Comparison of ENCODE assay signal across 8 mouse cellular contexts in the genomic region with DNA sequence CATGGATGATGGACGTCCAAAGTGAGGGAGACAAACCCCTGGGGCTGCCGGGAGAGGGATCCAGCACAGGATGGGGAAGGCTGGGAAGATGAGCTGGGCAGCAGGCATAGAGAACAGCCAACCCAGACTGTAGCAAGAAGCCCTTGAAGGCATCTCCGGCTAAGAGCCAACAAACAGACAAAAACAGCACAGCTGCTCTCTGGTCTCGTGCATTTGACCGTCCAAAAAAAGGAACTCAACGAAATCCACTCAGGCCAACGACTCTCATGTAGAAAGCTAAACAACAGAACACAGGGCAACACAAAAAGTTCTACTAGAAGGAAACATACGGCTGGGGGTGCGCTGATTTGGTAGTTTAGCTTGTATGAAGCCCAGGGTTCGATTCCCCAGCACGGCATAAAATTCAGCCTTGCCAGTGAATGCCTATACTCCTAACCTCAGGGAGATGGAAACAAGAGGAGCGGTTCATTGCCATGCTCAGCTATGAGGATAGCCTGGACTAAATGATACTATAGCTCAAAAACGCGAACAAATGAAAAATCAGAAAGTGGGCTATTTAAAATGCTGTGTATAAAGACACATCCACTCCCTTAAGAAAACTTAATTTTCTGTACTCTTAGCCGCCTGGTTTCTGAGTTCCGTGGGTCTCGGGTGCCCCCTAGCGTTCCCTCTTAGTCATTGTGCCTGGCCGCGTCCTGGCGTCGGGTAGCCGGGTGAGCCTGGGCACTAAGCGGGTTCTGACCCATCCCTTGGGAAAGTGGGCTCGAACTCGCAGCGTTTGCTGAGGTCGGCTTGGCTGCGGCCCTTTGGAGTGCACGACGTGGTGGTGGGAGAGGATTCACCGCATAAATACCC. TPM values are rescaled to one million over a fixed set of nuclear protein-coding genes. Genes with fewer than 3 reads are reported as not detected.
DNase-seq lines count a peak whose midpoint lies in the region; ATAC-seq and TF ChIP-seq lines count a peak whose summit lies in the region.

No protein-coding gene starts in this region.

- H3K4me3 ChIP-seq in ES-E14 (ENCODE audit: insufficient read depth in 1 of 2, low read depth in 1 of 2, low read length in 2 of 2, poor library complexity in 1 of 2, severe bottlenecking in 1 of 2), result peak overlapping the region; percentile 69 to 78
- H3K4me3 ChIP-seq in forebrain, embryonic 12.5 days (replicated peaks), result peak overlapping the region; percentile 45
- peak overlapping the region; percentile 70 for H3K4me3 ChIP-seq in heart, postnatal 0 days (ENCODE audit: low read depth, low read length)
- H3K4me3 ChIP-seq in lung, adult 2 months (replicated peaks; ENCODE audit: extremely low read depth, low read depth, low read length), result peak overlapping the region; percentile 69
- H3K4me3 ChIP-seq in neural tube, embryonic 14.5 days (ENCODE audit: low read depth, low read length), result peak overlapping the region; percentile 26
- H3K4me3 ChIP-seq in testis, adult 2 months (ENCODE audit: control insufficient read depth, low read depth, low read length), result peak overlapping the region; percentile 80

- H3K9ac ChIP-seq in ES-E14 (ENCODE audit: insufficient read depth, low read depth, low read length, poor library complexity, severe bottlenecking), result peak overlapping the region; percentile 60
- H3K9ac ChIP-seq in forebrain, embryonic 12.5 days, result peak overlapping the region; percentile 49; the same call in 1 of the 2 replicates
- peak overlapping the region; percentile 59; the same call in 1 of the 2 replicates for H3K9ac ChIP-seq in heart, postnatal 0 days (replicated peaks; ENCODE audit: low read depth, low read length)
- H3K9ac ChIP-seq in neural tube, embryonic 14.5 days (replicated peaks; ENCODE audit: low read depth, low read length), result no peak overlapping the region

- TF ChIP-seq POLR2A in lung, adult 2 months (IDR thresholded peaks at IDR 0.05; ENCODE audit: borderline replicate concordance, extremely low read depth, low read depth, low read length), result no peak
- no peak for TF ChIP-seq POLR2A in testis, adult 2 months (IDR thresholded peaks at IDR 0.05; ENCODE audit: control insufficient read depth, low read depth, low read length)

- H3K9me3 ChIP-seq in ES-E14 (ENCODE audit: control insufficient read depth, insufficient read depth, low read depth, low read length), result no peaks in the 10 kb centered on the region
- H3K9me3 ChIP-seq in forebrain, embryonic 12.5 days, result no peaks in the 10 kb centered on the region
- H3K9me3 ChIP-seq in heart, postnatal 0 days (replicated peaks; ENCODE audit: control insufficient read depth, low read length), result no peaks in the 10 kb centered on the region
- no peaks in the 10 kb centered on the region for H3K9me3 ChIP-seq in neural tube, embryonic 14.5 days (ENCODE audit: control insufficient read depth, low read length)

- TF ChIP-seq CTCF in heart, postnatal 0 days (IDR thresholded peaks at IDR 0.05; ENCODE audit: low read depth), result peak; percentile 89
- TF ChIP-seq CTCF in lung, adult 2 months (IDR thresholded peaks at IDR 0.05; ENCODE audit: insufficient read depth, low read length), result peak; percentile 79
- peak; percentile 88; the same call in 1 of the 2 replicates for TF ChIP-seq CTCF in testis, adult 2 months (IDR thresholded peaks at IDR 0.05; ENCODE audit: control insufficient read depth, insufficient read depth, insufficient replicate concordance, low read depth, low read length)

- H3K27me3 ChIP-seq in forebrain, embryonic 12.5 days, result peaks cover 45% of the 10 kb centered on the region
- no peaks in the 10 kb centered on the region for H3K27me3 ChIP-seq in heart, postnatal 0 days (ENCODE audit: control insufficient read depth, insufficient read depth, low read length)
- peaks cover 5% of the 10 kb centered on the region; the same call in 1 of the 2 replicates for H3K27me3 ChIP-seq in neural tube, embryonic 14.5 days (ENCODE audit: control insufficient read depth, insufficient read depth, low read length)
- no peaks in the 10 kb centered on the region for H3K27me3 ChIP-seq in testis, adult 2 months (ENCODE audit: control insufficient read depth, insufficient read depth, low read length)

- H3K4me1 ChIP-seq in ES-E14 (ENCODE audit: control insufficient read depth in 2 of 2, insufficient read depth in 2 of 2, low read length in 2 of 2, poor library complexity in 1 of 2), result peaks cover 0 to 9% of the 10 kb centered on the region in 2 experiments; a peak in 2 of 4 replicates
- H3K4me1 ChIP-seq in forebrain, embryonic 12.5 days, result peaks cover 37% of the 10 kb centered on the region
- H3K4me1 ChIP-seq in heart, postnatal 0 days (ENCODE audit: control insufficient read depth, insufficient read depth), result peaks cover 5% of the 10 kb centered on the region; the same call in 1 of the 2 replicates
- H3K4me1 ChIP-seq in lung, adult 2 months (ENCODE audit: control insufficient read depth, insufficient read depth, low read length), result peaks cover 2% of the 10 kb centered on the region; the same call in 1 of the 2 replicates
- peaks cover 7% of the 10 kb centered on the region; the same call in 1 of the 2 replicates for H3K4me1 ChIP-seq in neural tube, embryonic 14.5 days (ENCODE audit: control insufficient read depth, insufficient read depth, low read length)
- H3K4me1 ChIP-seq in testis, adult 2 months (ENCODE audit: control insufficient read depth, insufficient read depth, low read length), result peaks cover 31% of the 10 kb centered on the region

- H3K4me2 ChIP-seq in forebrain, embryonic 12.5 days, result peak overlapping the region; percentile 61
- H3K4me2 ChIP-seq in heart, postnatal 0 days (ENCODE audit: low read depth, low read length), result peak overlapping the region; percentile 71
- H3K4me2 ChIP-seq in neural tube, embryonic 14.5 days (ENCODE audit: low read depth, low read length), result peak overlapping the region; percentile 45

- 20% methylated on average over 32 of the region's 32 CpGs for WGBS in forebrain, embryonic 12.5 days
- WGBS in heart, postnatal 0 days, result 19% methylated on average over 32 of the region's 32 CpGs
- 17% methylated on average over 32 of the region's 32 CpGs for WGBS in lung, adult 2 months
- 20% methylated on average over 32 of the region's 32 CpGs for WGBS in neural tube, embryonic 14.5 days

- TF ChIP-seq EP300 in heart, postnatal 0 days (IDR thresholded peaks at IDR 0.05; ENCODE audit: low read depth), result no peak

- ATAC-seq in cerebellum, adult (ENCODE audit: insufficient number of reproducible peaks, low FRiP score, low TSS enrichment), result peak; percentile 39; the same call in 1 of the 2 replicates
- ATAC-seq in forebrain, embryonic 12.5 days (ENCODE audit: low FRiP score), result no peak; the same call in 1 of the 2 replicates
- ATAC-seq in heart, postnatal 0 days (ENCODE audit: insufficient read depth, low read depth), result peak; percentile 14; the same call in 1 of the 2 replicates
- no peak for ATAC-seq in neural tube, embryonic 14.5 days (ENCODE audit: low read depth)

- peak overlapping the region; percentile 29; the same call in 1 of the 2 replicates for H3K27ac ChIP-seq in ES-E14 (ENCODE audit: insufficient read depth, low read depth, low read length, poor library complexity, severe bottlenecking)
- H3K27ac ChIP-seq in forebrain, embryonic 12.5 days, result no peak overlapping the region
- no peak overlapping the region for H3K27ac ChIP-seq in heart, postnatal 0 days (ENCODE audit: low read depth)
- H3K27ac ChIP-seq in neural tube, embryonic 14.5 days (ENCODE audit: low read depth, low read length), result no peak overlapping the region
- no peak overlapping the region for H3K27ac ChIP-seq in testis, adult 2 months (ENCODE audit: control insufficient read depth, insufficient read depth, low read depth, low read length)

- no peaks in the 10 kb centered on the region for H3K36me3 ChIP-seq in ES-E14 (ENCODE audit: control insufficient read depth, insufficient read depth, low read length, poor library complexity, severe bottlenecking)
- H3K36me3 ChIP-seq in forebrain, embryonic 12.5 days (replicated peaks), result no peaks in the 10 kb centered on the region
- no peaks in the 10 kb centered on the region for H3K36me3 ChIP-seq in heart, postnatal 0 days (replicated peaks; ENCODE audit: control insufficient read depth, insufficient read depth, low read length)
- H3K36me3 ChIP-seq in neural tube, embryonic 14.5 days (ENCODE audit: control insufficient read depth, insufficient read depth, low read length), result no peaks in the 10 kb centered on the region
- H3K36me3 ChIP-seq in testis, adult 2 months (ENCODE audit: control insufficient read depth, insufficient read depth, low read length), result no peaks in the 10 kb centered on the region; the same call in 1 of the 2 replicates

- in situ Hi-C loops in ES-E14 (cut with MboI; ENCODE audit: low sequenced_read_pairs in 2 of 2, unreplicated experiment in 2 of 2), result loop anchor here (5.0 to 25.0 kb wide), 3 partner anchors 249 to 426 kb away; a partner anchor contains a TSS

- no peak for DNase-seq in ES-E14 (ENCODE audit: low read depth, low spot score)
- peak; percentile 85 for DNase-seq in heart, postnatal 0 days (ENCODE audit: low spot score)
- peak; percentile 84 to 93 for DNase-seq in kidney, postnatal 36 days
- DNase-seq in lung, adult 2 months, result peak; percentile 86

RNA-seq across cellular contexts. Expression of a gene that starts 2.7 kb away (rescaled TPM):
- 14.9 and 23.5 TPM in 2 replicates for total RNA-seq in ES-E14 (2012; rRNA removed)
- polyA plus RNA-seq in forebrain, embryonic 12.5 days (2016; fragmentation: Nextera tagmentation; extraction: Ambion mirVana), result 11.4 and 11.6 TPM in 2 replicates
- total RNA-seq in heart, postnatal 0 days (2014; rRNA removed; ENCODE audit: low replicate concordance), result 3.1 and 7.4 TPM in 2 replicates
- 2.2 and 2.3 TPM in 2 replicates for polyA plus RNA-seq in heart, postnatal 0 days (2015; fragmentation: Nextera tagmentation; extraction: Ambion mirVana)
- 4.2 and 4.7 TPM in 2 replicates for polyA plus RNA-seq in lung, adult 2 months (2012; rRNA removed)
- polyA plus RNA-seq in neural tube, embryonic 14.5 days (2014; fragmentation: Nextera tagmentation; extraction: Ambion mirVana), result 13.4 and 14.2 TPM in 2 replicates
- 96.9 and 102 TPM in 2 replicates for polyA plus RNA-seq in testis, adult 2 months (2012; rRNA removed)

RNA-seq across cellular contexts. Expression of a gene that starts 6.6 kb away (rescaled TPM):
- 5.4 and 8.0 TPM in 2 replicates for total RNA-seq in ES-E14 (2012; rRNA removed)
- polyA plus RNA-seq in forebrain, embryonic 12.5 days (2016; fragmentation: Nextera tagmentation; extraction: Ambion mirVana), result 4.8 and 5.0 TPM in 2 replicates
- total RNA-seq in heart, postnatal 0 days (2014; rRNA removed; ENCODE audit: low replicate concordance), result 4.1 and 6.3 TPM in 2 replicates
- 2.6 and 3.2 TPM in 2 replicates for polyA plus RNA-seq in heart, postnatal 0 days (2015; fragmentation: Nextera tagmentation; extraction: Ambion mirVana)
- 5.2 and 5.7 TPM in 2 replicates for polyA plus RNA-seq in lung, adult 2 months (2012; rRNA removed)
- polyA plus RNA-seq in neural tube, embryonic 14.5 days (2014; fragmentation: Nextera tagmentation; extraction: Ambion mirVana), result 3.5 and 3.8 TPM in 2 replicates
- 5.3 and 6.1 TPM in 2 replicates for polyA plus RNA-seq in testis, adult 2 months (2012; rRNA removed)

RNA-seq across cellular contexts. Expression of a gene that starts 45.5 kb away (rescaled TPM):
- total RNA-seq in ES-E14 (2012; rRNA removed), result 77.6 and 86.5 TPM in 2 replicates
- polyA plus RNA-seq in forebrain, embryonic 12.5 days (2016; fragmentation: Nextera tagmentation; extraction: Ambion mirVana), result 67.3 and 77.2 TPM in 2 replicates
- 59.1 and 91.0 TPM in 2 replicates for total RNA-seq in heart, postnatal 0 days (2014; rRNA removed; ENCODE audit: low replicate concordance)
- 44.0 and 47.8 TPM in 2 replicates for polyA plus RNA-seq in heart, postnatal 0 days (2015; fragmentation: Nextera tagmentation; extraction: Ambion mirVana)
- polyA plus RNA-seq in lung, adult 2 months (2012; rRNA removed), result 30.2 and 34.8 TPM in 2 replicates
- polyA plus RNA-seq in neural tube, embryonic 14.5 days (2014; fragmentation: Nextera tagmentation; extraction: Ambion mirVana), result 79.0 and 97.5 TPM in 2 replicates
- polyA plus RNA-seq in testis, adult 2 months (2012; rRNA removed), result 13.4 and 13.6 TPM in 2 replicates

RNA-seq across cellular contexts. Expression of a gene that starts 45.6 kb away (rescaled TPM):
- total RNA-seq in ES-E14 (2012; rRNA removed), result 11.2 and 12.6 TPM in 2 replicates
- 8.3 and 8.8 TPM in 2 replicates for polyA plus RNA-seq in forebrain, embryonic 12.5 days (2016; fragmentation: Nextera tagmentation; extraction: Ambion mirVana)
- total RNA-seq in heart, postnatal 0 days (2014; rRNA removed; ENCODE audit: low replicate concordance), result 4.1 and 4.7 TPM in 2 replicates
- polyA plus RNA-seq in heart, postnatal 0 days (2015; fragmentation: Nextera tagmentation; extraction: Ambion mirVana), result 1.3 and 1.4 TPM in 2 replicates
- 5.2 and 5.3 TPM in 2 replicates for polyA plus RNA-seq in lung, adult 2 months (2012; rRNA removed)
- 7.2 and 7.7 TPM in 2 replicates for polyA plus RNA-seq in neural tube, embryonic 14.5 days (2014; fragmentation: Nextera tagmentation; extraction: Ambion mirVana)
- polyA plus RNA-seq in testis, adult 2 months (2012; rRNA removed), result 7.1 and 7.4 TPM in 2 replicates

Comparison
In these comparisons a context has a peak if more than half of its experiments do, and no peak if none do; other contexts are left out.
1. H3K4me3 ChIP-seq: peak in every context shown above with its lines; median percentile 80 in testis, adult 2 months; 74 in ES-E14; 70 in heart, postnatal 0 days; 69 in lung, adult 2 months; 45 in forebrain, embryonic 12.5 days; 26 in neural tube, embryonic 14.5 days.
2. ATAC-seq: peak in cerebellum, adult (single experiment) and heart, postnatal 0 days (single experiment); none in forebrain, embryonic 12.5 days (single experiment) and neural tube, embryonic 14.5 days (single experiment).
3. Peak in every context shown above with its lines, with median percentiles within 50 percentile points of each other: H3K4me2 ChIP-seq and CTCF ChIP-seq.